Mouse (Mus musculus) olfactory bulb, adult 2 months (tissue): ENCODE results near the gene Sept5. TPM values are rescaled to one million over a fixed set of nuclear protein-coding genes. Genes with fewer than 3 reads are reported as not detected.

ENCODE experiments used
- H3K27ac ChIP-seq: fragments of 200-500 bp; 2 replicates; pipeline ENCODE4 v1.5.1; 2012; ENCODE audit warnings: low read depth, low read length; ENCODE audit not compliant: insufficient read depth
- H3K4me1 ChIP-seq: fragments of 200-500 bp; 2 replicates; pipeline ENCODE4 v1.6.1; 2012; ENCODE audit warnings: low read length; ENCODE audit not compliant: control insufficient read depth, insufficient read depth
- H3K4me3 ChIP-seq: fragments of 200-500 bp; 2 replicates; pipeline ENCODE4 v1.5.1; 2012; ENCODE audit warnings: mild to moderate bottlenecking, low read depth, low read length, moderate library complexity; ENCODE audit not compliant: insufficient read depth
- CTCF ChIP-seq: fragments of 200-500 bp; IDR thresholded peaks from 2 replicates; pipeline ENCODE4 v1.5.1; 2012; ENCODE audit warnings: low read depth, mild to moderate bottlenecking, low read length, moderate library complexity; ENCODE audit not compliant: insufficient read depth
- POLR2A ChIP-seq: fragments of 200-500 bp; IDR thresholded peaks from 2 replicates; pipeline ENCODE4 v1.6.1; 2012; ENCODE audit warnings: mild to moderate bottlenecking, low read depth, low read length, moderate library complexity; ENCODE audit not compliant: insufficient read depth
- WGBS: fragments of 180-500 bp; shearing (Covaris S2); methylation state at CpG from one replicate; pipeline ENCODE4 v1.1.7; 2018; 5-methylcytosine and 5-hydroxymethylcytosine counted together
- polyA plus RNA-seq: library from polyadenylated mRNA; stranded (reverse); fragments of >200 nt; gene quantifications from 2 replicates; pipeline ENCODE4 v1.2.4, GENCODE M21; 2012; ENCODE audit warnings: low replicate concordance; ENCODE audit not compliant: missing spikeins, insufficient read depth, insufficient read length

The Sept5 gene
- polyA plus RNA-seq, 1 experiment, result not detected

- Histone ChIP-seq H3K27ac (no peak overlapping the region), H3K4me1 (peaks cover 31% of the 10 kb centered on the region), H3K4me3 (no peak overlapping the region)
- TF ChIP-seq CTCF, result no peak
- TF ChIP-seq POLR2A, result no peak
- WGBS, result 8% methylated on average over 57 of the region's 57 CpGs
These were observed 41.7 kb downstream of the Sept5 start for GRCm38 (mm10) chr16:18587847-18588737.

GRCm38 (mm10) chr16:18586906-18587546, 42.7 kb downstream of the Sept5 start:
- WGBS, result 3% methylated on average over 56 of the region's 62 CpGs
- TF ChIP-seq POLR2A (no peak), CTCF (no peak)
- H3K4me3 ChIP-seq, result peak overlapping the region; percentile 31

GRCm38 (mm10) chr16:18586076-18586905, 43.5 kb downstream of the Sept5 start:
- WGBS, result 11% methylated on average over 83 of the region's 83 CpGs
- H3K27ac ChIP-seq, result no peak overlapping the region
- H3K4me3 ChIP-seq, result peak overlapping the region; percentile 31
- peaks cover 37% of the 10 kb centered on the region for H3K4me1 ChIP-seq
- TF ChIP-seq POLR2A, result no peak

More at GRCm38 (mm10) chr16:18586906-18587546, 42.7 kb downstream of the Sept5 start:
- Histone ChIP-seq H3K4me1 (peaks cover 36% of the 10 kb centered on the region), H3K27ac (no peak overlapping the region)

GRCm38 (mm10) chr16:18585676-18586075, 44.1 kb downstream of the Sept5 start:
- WGBS, result 74% methylated on average over 10 of the region's 10 CpGs
- Histone ChIP-seq H3K4me3 (no peak overlapping the region), H3K27ac (no peak overlapping the region), H3K4me1 (peaks cover 36% of the 10 kb centered on the region)
- TF ChIP-seq CTCF, result no peak
- TF ChIP-seq POLR2A, result no peak

GRCm38 (mm10) chr16:18584901-18585510, 44.7 kb downstream of the Sept5 start:
- Histone ChIP-seq H3K4me3 (no peak overlapping the region), H3K27ac (no peak overlapping the region), H3K4me1 (peaks cover 31% of the 10 kb centered on the region)
- 80% methylated on average over 10 of the region's 10 CpGs for WGBS
- no peak for TF ChIP-seq CTCF
- TF ChIP-seq POLR2A, result no peak

- WGBS, result 62% methylated on average over 10 of the region's 10 CpGs
- H3K27ac ChIP-seq, result no peak overlapping the region
- H3K4me1 ChIP-seq, result peaks cover 28% of the 10 kb centered on the region
- no peak overlapping the region for H3K4me3 ChIP-seq
- TF ChIP-seq POLR2A (no peak), CTCF (no peak)
These were observed 45.9 kb downstream of the Sept5 start for GRCm38 (mm10) chr16:18583673-18584357.

- H3K4me1 ChIP-seq, result peaks cover 28% of the 10 kb centered on the region
- H3K4me3 ChIP-seq, result no peak overlapping the region
- no peak overlapping the region for H3K27ac ChIP-seq
- 68% methylated on average over 10 of the region's 10 CpGs for WGBS
- TF ChIP-seq CTCF, result no peak
- TF ChIP-seq POLR2A, result no peak
These were observed 46.6 kb downstream of the Sept5 start for GRCm38 (mm10) chr16:18583169-18583568.

GRCm38 (mm10) chr16:18582426-18583148, 47.2 kb downstream of the Sept5 start:
- Histone ChIP-seq H3K4me3 (peak overlapping the region; percentile 40), H3K4me1 (peaks cover 28% of the 10 kb centered on the region), H3K27ac (no peak overlapping the region)
- TF ChIP-seq CTCF (no peak), POLR2A (no peak)
- WGBS, result 7% methylated on average over 67 of the region's 67 CpGs
